ENCODE assay signal across 8 mouse cellular contexts in genomic region chr6:117130680-117131111, GRCm38 (mm10). TPM values are rescaled to one million over a fixed set of nuclear protein-coding genes. Genes with fewer than 3 reads are reported as not detected.
A peak's percentile ranks its signal among the peaks of the same experiment; 100 is the strongest.
DNase-seq lines count a peak whose midpoint lies in the region; ATAC-seq lines count a peak whose summit lies in the region.

No protein-coding gene starts in this region.

- H3K4me1 ChIP-seq in hindbrain, embryonic 13.5 days (replicated peaks), result peaks cover 19% of the 10 kb centered on the region
- H3K4me1 ChIP-seq in midbrain, embryonic 12.5 days, result 0 out of 2 replicates have a peak, but pooled peaks cover 11% of the 10 kb centered on the region

- no peaks in the 10 kb centered on the region for H3K27me3 ChIP-seq in hindbrain, embryonic 13.5 days
- no peaks in the 10 kb centered on the region for H3K27me3 ChIP-seq in midbrain, embryonic 12.5 days

- H3K4me2 ChIP-seq in hindbrain, embryonic 13.5 days, result peak overlapping the region; percentile 40
- H3K4me2 ChIP-seq in midbrain, embryonic 12.5 days (replicated peaks), result peak overlapping the region; percentile 1; the same call in 1 of the 2 replicates

- DNase-seq in R1 (ENCODE audit: low read depth, low spot score), result peak; percentile 5
- peak; percentile 2 for DNase-seq in adrenal gland, adult 8-10 months
- no peak for DNase-seq in layer of hippocampus, adult 9-10 months (ENCODE audit: low spot score)
- no peak for DNase-seq in heart, adult 9 months (ENCODE audit: low spot score in 2 of 2)
- no peak for DNase-seq in gastrocnemius, postnatal 25 days
- DNase-seq in liver, result no peak

- no peaks in the 10 kb centered on the region for H3K9me3 ChIP-seq in hindbrain, embryonic 13.5 days
- H3K9me3 ChIP-seq in midbrain, embryonic 12.5 days, result no peaks in the 10 kb centered on the region

- no peaks in the 10 kb centered on the region for H3K36me3 ChIP-seq in hindbrain, embryonic 13.5 days
- no peaks in the 10 kb centered on the region for H3K36me3 ChIP-seq in midbrain, embryonic 12.5 days

- H3K27ac ChIP-seq in hindbrain, embryonic 13.5 days, result no peak overlapping the region
- no peak overlapping the region for H3K27ac ChIP-seq in midbrain, embryonic 12.5 days (replicated peaks)

- no peak for ATAC-seq in hindbrain, embryonic 13.5 days (ENCODE audit: low FRiP score)
- ATAC-seq in midbrain, embryonic 12.5 days (ENCODE audit: low FRiP score, low read depth), result no peak

- no peak overlapping the region for H3K9ac ChIP-seq in hindbrain, embryonic 13.5 days
- H3K9ac ChIP-seq in midbrain, embryonic 12.5 days (replicated peaks), result no peak overlapping the region

- peak overlapping the region; percentile 7; the same call in 1 of the 2 replicates for H3K4me3 ChIP-seq in hindbrain, embryonic 13.5 days
- H3K4me3 ChIP-seq in midbrain, embryonic 12.5 days, result no peak overlapping the region

- WGBS in hindbrain, embryonic 13.5 days, result 24% methylated on average over 15 of the region's 15 CpGs
- WGBS in midbrain, embryonic 12.5 days, result 56% methylated on average over 15 of the region's 15 CpGs

RNA-seq across cellular contexts. Expression of gene Cxcl12, which starts 37.6 kb away (rescaled TPM):
- 10 to 100 TPM; 37.4 to 94.2 (median 64.5) TPM for total RNA-seq in adrenal gland, adult 8-10 months (2022)
- 55.8 and 69.4 TPM in 2 replicates for polyA plus RNA-seq in hindbrain, embryonic 13.5 days (2015; fragmentation: Nextera tagmentation; extraction: Ambion mirVana)
- 75.0 and 111 TPM in 2 replicates for polyA plus RNA-seq in midbrain, embryonic 12.5 days (2016; fragmentation: Nextera tagmentation; extraction: Ambion mirVana)
- total RNA-seq in gastrocnemius, postnatal 25 days (2021), result 10 to 100 TPM; 38.5 to 47.4 TPM

Comparison
In these comparisons a context has a peak if more than half of its experiments do, and no peak if none do; other contexts are left out.
1. DNase-seq: peak in R1 (single experiment) and adrenal gland, adult 8-10 months (single experiment); none in layer of hippocampus, adult 9-10 months (single experiment), heart, adult 9 months (0 of 2), gastrocnemius, postnatal 25 days (single experiment) and liver (single experiment).